Mouse (Mus musculus) forebrain, embryonic 12.5 days (tissue): ENCODE results near the gene Sp100. TPM values are rescaled to one million over a fixed set of nuclear protein-coding genes. Genes with fewer than 3 reads are reported as not detected.

Experiments
- ATAC-seq: fragments of 200-750 bp; cut with Nextera tagmentation; 2 replicates; pipeline ENCODE4 v1.8.0; 2017; ENCODE audit warnings: moderate TSS enrichment; ENCODE audit not compliant: low FRiP score
- H3K27ac ChIP-seq: fragments of 300-500 bp; sonication (generic); 2 replicates; pipeline ENCODE4 v1.5.1; 2016; ENCODE audit warnings: mild to moderate bottlenecking
- H3K27me3 ChIP-seq: fragments of 300-500 bp; sonication (generic); 2 replicates; pipeline ENCODE4 v1.6.1; 2016; ENCODE audit warnings: mild to moderate bottlenecking
- H3K36me3 ChIP-seq: fragments of 300-500 bp; sonication (generic); replicated peaks from 2 replicates; pipeline ENCODE4 v1.6.1; 2016; ENCODE audit warnings: mild to moderate bottlenecking
- H3K4me1 ChIP-seq: fragments of 300-500 bp; sonication (generic); 2 replicates; pipeline ENCODE4 v1.6.1; 2016
- H3K4me2 ChIP-seq: fragments of 300-500 bp; sonication (generic); 2 replicates; pipeline ENCODE4 v1.6.1; 2016; ENCODE audit warnings: mild to moderate bottlenecking, moderate library complexity
- H3K4me3 ChIP-seq: fragments of 300-500 bp; sonication (generic); replicated peaks from 2 replicates; pipeline ENCODE4 v1.5.1; 2016; ENCODE audit warnings: mild to moderate bottlenecking
- H3K9ac ChIP-seq: fragments of 300-500 bp; sonication (generic); 2 replicates; pipeline ENCODE4 v1.6.1; 2016; ENCODE audit warnings: mild to moderate bottlenecking
- H3K9me3 ChIP-seq: fragments of 300-500 bp; sonication (generic); 2 replicates; pipeline ENCODE4 v1.6.1; 2016
- whole genome bisulfite sequencing: fragments of 180-500 bp; shearing (Covaris S2); methylation state at CpG from one replicate; pipeline ENCODE4 v1.1.7; 2016; 5-methylcytosine and 5-hydroxymethylcytosine counted together
- polyA plus RNA-seq: library from polyadenylated mRNA; unstranded; fragments of >200 nt; fragmentation: Nextera tagmentation; extraction: Ambion mirVana; gene quantifications from 2 replicates; pipeline ENCODE4 v1.2.1, GENCODE M21; 2016

Sp100 gene
- polyA plus RNA-seq, 1 experiment from 2014 or later: 0.97 TPM

DNA sequence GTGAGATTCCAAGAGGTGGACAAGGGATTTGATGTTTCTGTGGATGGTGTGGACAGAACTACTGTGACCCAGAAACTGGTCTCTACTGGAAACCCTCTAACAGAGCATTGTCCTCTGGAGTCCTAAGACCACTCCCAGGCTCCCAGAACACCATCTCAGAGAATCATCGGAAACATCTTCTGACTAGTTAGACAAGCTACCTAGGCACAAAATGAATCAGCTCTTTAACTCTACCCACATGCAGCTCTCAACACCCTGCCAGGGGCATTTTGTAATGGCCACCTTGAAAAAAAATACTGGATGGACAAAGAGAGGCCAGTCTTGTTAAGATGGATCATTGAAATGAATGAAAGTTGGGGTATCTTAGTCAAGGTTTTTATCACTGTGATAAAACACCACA is 55.8 kb downstream of the Sp100 start:
- H3K27ac ChIP-seq: no peak overlapping the region
- H3K36me3 ChIP-seq: no peaks in the 10 kb centered on the region
- H3K9me3 ChIP-seq: no peaks in the 10 kb centered on the region
- no peaks in the 10 kb centered on the region for H3K4me1 ChIP-seq
- 100% methylated on average over 1 of the region's 1 CpGs for WGBS
- H3K4me2 ChIP-seq: no peak overlapping the region
- no peak overlapping the region for H3K9ac ChIP-seq
- no peak overlapping the region for H3K4me3 ChIP-seq
- H3K27me3 ChIP-seq: no peaks in the 10 kb centered on the region
- ATAC-seq: no peak

DNA sequence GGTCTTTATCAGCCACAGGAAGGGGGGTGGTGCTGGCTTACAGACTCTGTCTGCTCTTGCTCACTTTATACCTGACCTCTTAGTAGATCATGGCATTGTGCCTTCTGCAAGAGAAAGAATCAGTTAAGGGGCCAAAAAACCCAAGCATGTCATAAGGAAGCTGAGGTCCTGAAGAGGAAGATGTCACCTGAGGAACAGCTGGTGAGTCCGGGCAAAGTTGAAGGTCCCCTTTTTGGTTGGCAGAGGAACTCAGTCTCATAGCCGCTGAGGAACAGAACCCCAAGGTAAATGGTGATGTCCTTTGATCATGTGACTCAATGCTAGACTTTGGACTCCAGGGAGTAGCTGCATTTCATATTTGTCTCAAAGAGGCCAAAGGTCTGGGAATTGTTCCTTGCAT is 57.0 kb downstream of the Sp100 start:
- Histone ChIP-seq H3K36me3 (no peaks in the 10 kb centered on the region), H3K27me3 (no peaks in the 10 kb centered on the region), H3K27ac (no peak overlapping the region), H3K4me3 (no peak overlapping the region), H3K9ac (no peak overlapping the region), H3K4me2 (no peak overlapping the region), H3K9me3 (no peaks in the 10 kb centered on the region), H3K4me1 (no peaks in the 10 kb centered on the region)
- ATAC-seq: no peak
- WGBS: 92% methylated on average over 2 of the region's 2 CpGs

DNA sequence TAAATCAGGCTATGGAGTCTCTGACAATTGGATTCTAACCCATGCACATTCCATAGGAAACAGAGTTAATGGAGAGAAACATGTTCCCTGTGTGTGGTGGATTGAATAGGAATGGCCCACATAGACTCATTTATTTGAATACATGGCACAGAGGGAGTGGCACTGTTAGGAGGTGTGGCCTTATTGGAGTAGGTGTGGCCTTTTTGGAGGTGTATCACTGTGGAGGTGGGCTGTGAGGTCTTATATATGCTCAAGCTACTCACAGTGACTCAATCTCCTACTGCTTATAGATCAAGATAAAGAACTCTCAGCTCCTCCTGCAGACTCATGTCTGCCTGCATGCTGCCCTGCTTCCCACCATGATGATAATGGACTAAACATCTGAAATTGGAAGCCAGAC is 64.7 kb downstream of the Sp100 start:
- H3K4me3 ChIP-seq: no peak overlapping the region
- H3K27me3 ChIP-seq: no peaks in the 10 kb centered on the region

DNA sequence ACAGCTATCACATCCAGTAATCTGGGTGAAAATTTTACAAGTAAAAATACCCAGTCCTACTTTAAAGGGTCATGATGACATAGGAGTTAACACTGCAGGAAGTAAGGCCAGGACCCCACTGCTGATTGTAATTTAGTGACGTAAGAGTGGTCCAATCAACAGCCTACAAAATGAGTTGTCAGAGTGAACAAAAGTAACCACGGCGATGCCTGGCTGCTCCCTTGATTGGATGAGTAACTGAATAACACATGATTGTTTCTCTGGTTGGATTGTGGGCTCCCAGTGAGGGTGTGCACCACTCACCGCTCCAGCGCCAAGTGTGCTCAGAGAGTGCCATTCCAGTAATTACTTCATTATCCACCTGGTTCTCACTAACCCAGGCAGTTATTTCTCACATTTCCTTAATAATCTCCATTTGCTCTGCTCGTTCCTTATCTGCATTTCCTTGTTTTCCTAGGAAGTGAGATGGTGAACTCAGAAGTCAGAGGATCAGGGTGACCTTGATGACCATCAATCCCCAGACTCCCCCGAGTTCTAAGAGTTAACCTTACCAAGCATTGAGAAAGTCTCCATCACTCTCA is 66.7 kb downstream of the Sp100 start:
- no peak overlapping the region for H3K4me2 ChIP-seq
- no peak overlapping the region for H3K9ac ChIP-seq
- H3K36me3 ChIP-seq: no peaks in the 10 kb centered on the region
- no peak overlapping the region for H3K27ac ChIP-seq
- 38% methylated on average over 7 of the region's 7 CpGs for WGBS
- H3K9me3 ChIP-seq: no peaks in the 10 kb centered on the region
- H3K4me3 ChIP-seq: no peak overlapping the region
- no peaks in the 10 kb centered on the region for H3K27me3 ChIP-seq
- H3K4me1 ChIP-seq: peaks cover 10% of the 10 kb centered on the region
- ATAC-seq: peak; percentile 85; the same call in 1 of the 2 replicates

More for the DNA sequence above, 64.7 kb downstream of the Sp100 start:
- Histone ChIP-seq H3K36me3 (no peaks in the 10 kb centered on the region), H3K27ac (no peak overlapping the region), H3K4me2 (no peak overlapping the region), H3K4me1 (peaks cover 5% of the 10 kb centered on the region; the same call in 1 of the 2 replicates), H3K9ac (no peak overlapping the region), H3K9me3 (no peaks in the 10 kb centered on the region)
- no peak for ATAC-seq

DNA sequence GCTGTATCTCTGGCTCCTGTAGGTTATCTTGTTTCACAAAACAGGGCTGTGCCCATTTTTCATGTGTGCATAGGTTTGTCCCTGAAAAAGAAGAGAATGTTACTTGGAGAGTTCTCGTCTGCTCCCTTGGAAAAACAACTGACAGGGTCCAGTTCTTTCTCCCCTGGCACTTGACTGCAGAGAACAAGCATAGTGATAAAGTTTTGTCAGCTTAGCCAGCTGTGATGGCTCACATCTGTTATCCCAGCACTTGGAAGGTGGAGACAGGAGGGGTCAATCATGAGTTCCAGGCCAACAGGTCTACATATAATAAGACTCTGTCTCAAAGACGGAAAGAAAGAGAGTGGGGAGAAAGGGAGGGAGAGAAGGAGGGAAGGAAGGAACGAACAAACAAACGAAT is 69.3 kb downstream of the Sp100 start:
- ATAC-seq: no peak

DNA sequence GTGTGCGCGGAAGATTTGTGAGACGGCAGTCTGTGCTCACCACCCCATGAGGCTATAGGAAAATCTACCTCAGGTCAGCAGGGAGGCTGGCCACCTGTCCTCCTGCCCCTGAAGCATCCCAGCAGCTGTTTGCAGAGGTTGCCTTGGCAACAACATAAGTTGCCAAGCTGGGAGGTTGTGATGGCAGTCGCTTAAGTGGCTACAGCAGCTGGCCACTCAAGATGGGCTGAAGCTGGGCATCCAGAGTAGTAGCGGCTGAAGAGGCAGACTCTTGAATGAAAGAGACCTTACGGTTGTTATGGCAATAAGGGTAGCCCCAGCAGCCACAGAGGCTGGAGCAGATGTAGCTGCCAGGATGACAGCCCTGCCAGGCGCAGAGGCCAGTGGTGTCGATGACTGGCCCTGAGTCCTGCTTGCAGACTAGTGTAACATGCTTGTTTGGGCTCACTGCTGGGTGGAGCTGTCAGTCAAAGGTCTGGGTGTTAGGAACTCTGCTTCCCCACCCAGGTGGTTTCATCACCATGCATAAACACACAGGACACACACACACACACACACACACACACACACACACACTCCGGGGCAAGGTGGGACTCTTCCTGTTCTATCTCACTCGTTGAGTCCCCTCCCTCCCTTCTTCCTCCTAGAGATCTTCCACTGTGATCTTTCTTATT is 70.6 kb downstream of the Sp100 start:
- Histone ChIP-seq H3K4me2 (no peak overlapping the region), H3K4me1 (peaks cover 10% of the 10 kb centered on the region), H3K4me3 (no peak overlapping the region), H3K27me3 (no peaks in the 10 kb centered on the region), H3K36me3 (no peaks in the 10 kb centered on the region), H3K9me3 (no peaks in the 10 kb centered on the region), H3K9ac (no peak overlapping the region), H3K27ac (no peak overlapping the region)
- WGBS: 68% methylated on average over 10 of the region's 10 CpGs
- 0 out of 2 replicates have a peak, but pooled peaks have one; percentile 44 for ATAC-seq

More for the DNA sequence above, 69.3 kb downstream of the Sp100 start:
- Histone ChIP-seq H3K36me3 (no peaks in the 10 kb centered on the region), H3K9ac (no peak overlapping the region), H3K4me3 (no peak overlapping the region), H3K4me1 (peaks cover 10% of the 10 kb centered on the region), H3K4me2 (no peak overlapping the region), H3K9me3 (no peaks in the 10 kb centered on the region), H3K27me3 (no peaks in the 10 kb centered on the region), H3K27ac (no peak overlapping the region)
- WGBS: 93% methylated on average over 4 of the region's 4 CpGs

DNA sequence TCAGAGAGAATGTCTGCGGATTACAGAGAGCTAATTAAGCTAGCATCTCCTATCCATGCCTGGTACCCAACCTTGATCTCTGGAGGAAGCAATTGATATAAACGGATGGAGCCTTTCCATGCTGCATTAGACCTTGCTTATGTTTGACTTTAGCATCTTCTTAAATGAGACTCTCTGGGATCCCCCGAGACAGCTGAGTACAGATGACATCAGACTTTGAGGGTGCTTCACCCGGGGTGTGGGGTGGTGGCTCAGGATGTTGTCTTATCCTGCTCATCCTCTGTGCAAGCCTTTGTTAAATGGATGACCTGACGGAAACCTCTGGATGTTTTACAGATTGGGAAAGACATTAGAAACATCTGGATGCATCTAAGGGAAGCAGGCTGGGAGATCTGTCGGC is 80.7 kb downstream of the Sp100 start:
- H3K4me3 ChIP-seq: no peak overlapping the region
- no peaks in the 10 kb centered on the region for H3K36me3 ChIP-seq
- H3K4me1 ChIP-seq: no peaks in the 10 kb centered on the region
- H3K9ac ChIP-seq: no peak overlapping the region
- 87% methylated on average over 6 of the region's 6 CpGs for WGBS
- no peak for ATAC-seq
- no peak overlapping the region for H3K4me2 ChIP-seq
- H3K27me3 ChIP-seq: no peaks in the 10 kb centered on the region
- H3K27ac ChIP-seq: no peak overlapping the region
- no peaks in the 10 kb centered on the region for H3K9me3 ChIP-seq

DNA sequence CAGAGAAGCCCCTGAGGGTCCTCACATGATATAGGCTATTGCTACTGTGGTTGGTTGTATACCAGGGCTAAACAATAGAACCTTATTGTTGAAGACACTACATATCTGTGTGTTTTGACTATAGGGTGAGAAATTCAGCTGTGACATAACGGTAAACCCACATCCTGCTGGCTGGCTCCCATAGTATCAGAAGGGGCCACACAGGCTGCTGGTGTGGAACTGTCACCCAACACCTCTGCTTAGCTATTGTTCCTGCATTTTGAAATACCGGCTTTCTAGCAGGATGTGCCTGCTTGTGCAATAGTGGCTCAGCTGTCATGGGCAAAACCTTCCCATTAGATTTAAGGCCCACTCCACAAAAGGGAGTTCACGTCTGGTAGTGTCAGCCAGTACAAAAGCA is 82.8 kb downstream of the Sp100 start:
- WGBS: 82% methylated on average over 3 of the region's 3 CpGs
- H3K27ac ChIP-seq: no peak overlapping the region
- no peak for ATAC-seq

DNA sequence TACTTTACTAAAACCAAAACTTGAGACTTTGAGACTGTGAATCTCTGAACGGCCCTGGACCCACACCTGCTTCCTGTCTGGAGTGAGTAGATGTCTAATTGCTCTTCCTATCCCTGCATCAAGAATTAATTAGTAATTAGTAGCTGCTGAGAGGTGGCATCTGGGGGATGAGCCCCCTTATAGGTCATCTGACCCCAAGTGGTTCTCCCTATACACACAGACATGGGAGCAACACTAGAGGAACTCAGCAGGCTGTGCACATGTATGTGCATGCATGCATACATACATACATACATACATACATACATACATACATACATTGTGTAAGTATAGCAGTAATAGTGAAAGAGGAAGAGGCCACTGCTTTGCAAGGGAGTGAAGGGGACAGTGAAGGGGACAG is 84.7 kb downstream of the Sp100 start:
- no peaks in the 10 kb centered on the region for H3K4me1 ChIP-seq
- H3K27me3 ChIP-seq: no peaks in the 10 kb centered on the region
- H3K4me3 ChIP-seq: no peak overlapping the region
- H3K27ac ChIP-seq: no peak overlapping the region
- WGBS: 85% methylated on average over 1 of the region's 1 CpGs
- no peak overlapping the region for H3K4me2 ChIP-seq
- H3K9ac ChIP-seq: no peak overlapping the region
- ATAC-seq: no peak
- H3K9me3 ChIP-seq: no peaks in the 10 kb centered on the region
- H3K36me3 ChIP-seq: no peaks in the 10 kb centered on the region

More for the DNA sequence above, 82.8 kb downstream of the Sp100 start:
- Histone ChIP-seq H3K4me1 (no peaks in the 10 kb centered on the region), H3K9me3 (no peaks in the 10 kb centered on the region), H3K4me2 (no peak overlapping the region), H3K4me3 (no peak overlapping the region), H3K27me3 (no peaks in the 10 kb centered on the region), H3K9ac (no peak overlapping the region), H3K36me3 (no peaks in the 10 kb centered on the region)

DNA sequence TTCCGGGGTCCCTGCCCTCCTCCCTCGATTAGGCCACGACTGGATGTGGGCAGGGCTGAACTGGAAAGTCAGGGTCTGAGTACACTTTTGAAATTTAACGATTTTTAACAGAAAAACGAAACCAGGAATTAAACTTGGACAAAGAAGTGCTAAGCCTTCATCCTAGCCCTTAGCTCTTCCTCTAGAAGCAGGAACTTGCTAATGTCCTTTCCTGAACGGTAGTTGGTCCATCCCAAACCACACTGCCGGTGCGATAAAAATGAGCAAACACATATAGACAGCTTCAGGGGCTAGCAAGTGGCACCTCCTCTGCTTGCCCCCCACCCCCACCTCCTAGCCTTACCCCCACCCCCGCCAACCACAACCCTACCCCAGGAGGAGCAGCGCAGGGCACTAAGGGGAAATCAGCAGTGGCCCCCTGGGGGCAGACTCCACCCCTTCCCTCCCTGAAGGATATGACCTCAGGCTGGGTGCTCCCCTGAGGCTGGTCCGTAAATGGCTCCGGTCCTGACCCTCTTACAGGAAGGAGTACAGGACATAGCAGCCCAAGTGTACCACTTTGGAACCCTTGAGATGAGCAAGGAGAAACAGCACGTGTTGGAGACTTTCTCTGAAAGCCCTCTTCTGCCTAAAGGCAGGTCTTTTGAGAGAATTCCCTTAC is 85.8 kb downstream of the Sp100 start:
- no peaks in the 10 kb centered on the region for H3K9me3 ChIP-seq
- ATAC-seq: no peak
- 79% methylated on average over 13 of the region's 13 CpGs for WGBS
- no peaks in the 10 kb centered on the region for H3K27me3 ChIP-seq
- H3K4me3 ChIP-seq: no peak overlapping the region
- no peaks in the 10 kb centered on the region for H3K36me3 ChIP-seq
- no peak overlapping the region for H3K9ac ChIP-seq
- H3K27ac ChIP-seq: no peak overlapping the region
- H3K4me1 ChIP-seq: no peaks in the 10 kb centered on the region
- no peak overlapping the region for H3K4me2 ChIP-seq

DNA sequence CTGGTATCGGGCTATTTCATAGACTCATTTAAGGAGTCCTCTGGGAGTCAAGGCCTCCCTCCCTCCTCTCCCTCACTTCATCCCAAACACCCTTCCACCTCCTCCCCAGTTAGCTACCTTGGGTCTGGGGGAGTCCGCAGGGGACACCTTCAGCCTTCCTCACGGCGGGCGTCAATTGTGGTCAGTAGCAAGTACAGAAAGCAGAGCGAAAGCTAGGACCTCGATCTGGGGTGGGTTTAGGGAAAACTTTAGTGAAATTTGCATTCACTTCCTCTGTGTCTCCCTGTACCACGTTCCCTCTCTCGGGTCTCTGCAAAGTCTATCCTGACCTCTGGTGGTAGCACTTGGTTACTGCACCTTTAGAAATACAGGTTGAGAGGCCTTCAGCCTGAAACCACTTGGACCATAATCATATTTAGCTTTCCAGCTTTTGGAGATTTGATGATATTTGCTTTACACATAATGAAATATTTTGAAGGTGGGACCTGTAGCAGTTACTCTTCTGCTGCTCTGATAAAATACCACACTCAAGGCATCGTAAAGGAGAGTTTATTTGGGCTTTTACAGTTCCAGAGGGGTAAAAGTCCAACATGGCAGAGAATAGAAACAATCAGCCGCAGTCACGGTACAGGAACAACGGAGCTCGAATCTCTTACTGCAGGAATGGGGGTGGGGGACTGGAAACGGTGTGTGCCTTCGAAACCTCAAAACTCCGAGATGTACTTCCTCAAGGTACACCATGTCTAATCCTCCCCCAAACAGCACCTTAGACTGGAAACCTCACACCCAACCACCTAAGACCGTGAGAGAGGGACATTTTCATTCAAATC is 86.8 kb downstream of the Sp100 start:
- Histone ChIP-seq H3K36me3 (no peaks in the 10 kb centered on the region), H3K4me1 (no peaks in the 10 kb centered on the region), H3K9me3 (no peaks in the 10 kb centered on the region), H3K27me3 (no peaks in the 10 kb centered on the region), H3K27ac (no peak overlapping the region), H3K9ac (0 out of 2 replicates have a peak overlapping the region, but pooled peaks have one; percentile 1), H3K4me3 (no peak overlapping the region; the same call in 1 of the 2 replicates), H3K4me2 (peak overlapping the region; percentile 32)
- ATAC-seq: peak; percentile 57; the same call in 1 of the 2 replicates
- 38% methylated on average over 18 of the region's 18 CpGs for WGBS

DNA sequence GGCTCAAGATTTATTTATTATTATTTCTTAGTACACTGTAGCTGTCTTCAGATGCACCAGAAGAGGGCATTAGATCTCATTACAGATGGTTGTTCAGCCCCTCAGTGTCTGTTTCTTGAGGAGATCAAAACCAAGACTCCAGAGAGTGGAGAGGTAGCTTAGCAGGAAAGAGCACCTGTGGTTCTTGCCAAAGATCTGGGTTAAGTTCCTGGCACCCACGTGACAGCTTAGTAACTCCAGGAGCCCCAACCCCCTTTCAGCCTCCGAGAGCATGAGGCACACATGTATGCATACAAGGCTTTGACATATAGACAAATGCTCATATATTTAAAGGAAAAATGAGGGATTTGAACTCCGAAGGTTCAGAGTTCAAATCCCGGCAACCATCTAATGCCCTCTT is 89.2 kb downstream of the Sp100 start:
- H3K4me3 ChIP-seq: no peak overlapping the region
- H3K9me3 ChIP-seq: no peaks in the 10 kb centered on the region
- H3K9ac ChIP-seq: no peak overlapping the region
- WGBS: 93% methylated on average over 4 of the region's 4 CpGs
- peaks cover 13% of the 10 kb centered on the region; the same call in 1 of the 2 replicates for H3K4me1 ChIP-seq
- no peak overlapping the region for H3K27ac ChIP-seq
- H3K27me3 ChIP-seq: no peaks in the 10 kb centered on the region
- no peaks in the 10 kb centered on the region for H3K36me3 ChIP-seq
- H3K4me2 ChIP-seq: no peak overlapping the region
- no peak for ATAC-seq
